Mouse (Mus musculus) lung, embryonic 16.5 days (tissue): ENCODE measurements around the gene Lekr1. TPM values are rescaled to one million over a fixed set of nuclear protein-coding genes. Genes with fewer than 3 reads are reported as not detected.

Experiments used
- ATAC-seq: fragments of 200-750 bp; cut with Nextera tagmentation; 2 replicates; pipeline ENCODE4 v1.8.0; 2017; ENCODE audit warnings: low read depth, mild to moderate bottlenecking, moderate library complexity
- H3K27ac ChIP-seq: fragments of 300-500 bp; sonication (generic); 2 replicates; pipeline ENCODE4 v1.5.1; 2014; ENCODE audit warnings: mild to moderate bottlenecking, control low read depth, low read length
- H3K27me3 ChIP-seq: fragments of 300-500 bp; sonication (generic); 2 replicates; pipeline ENCODE4 v1.6.1; 2014; ENCODE audit warnings: low read depth, low read length, mixed read lengths; ENCODE audit not compliant: control insufficient read depth, insufficient read depth
- H3K36me3 ChIP-seq: fragments of 300-500 bp; sonication (generic); 2 replicates; pipeline ENCODE4 v1.6.1; 2014; ENCODE audit warnings: low read length; ENCODE audit not compliant: control insufficient read depth, insufficient read depth
- H3K4me1 ChIP-seq: fragments of 300-500 bp; sonication (generic); replicated peaks from 2 replicates; pipeline ENCODE4 v1.6.1; 2014; ENCODE audit warnings: low read length, mixed read lengths; ENCODE audit not compliant: control insufficient read depth, insufficient read depth
- H3K4me2 ChIP-seq: fragments of 300-500 bp; sonication (generic); 2 replicates; pipeline ENCODE4 v1.6.1; 2014; ENCODE audit warnings: low read depth, low read length, control low read depth
- H3K4me3 ChIP-seq: fragments of 300-500 bp; sonication (generic); 2 replicates; pipeline ENCODE4 v1.5.1; 2014; ENCODE audit warnings: mild to moderate bottlenecking, low read length, control low read depth
- H3K9ac ChIP-seq: fragments of 300-500 bp; sonication (generic); 2 replicates; pipeline ENCODE4 v1.6.1; 2014; ENCODE audit warnings: low read length, control low read depth
- H3K9me3 ChIP-seq: fragments of 300-500 bp; sonication (generic); 2 replicates; pipeline ENCODE4 v1.6.1; 2016; ENCODE audit warnings: low read length; ENCODE audit not compliant: control insufficient read depth
- WGBS: fragments of 180-500 bp; shearing (Covaris S2); extraction: QIAGEN DNeasy Blood & Tissue Kit; methylation state at CpG from one replicate; pipeline ENCODE4 v1.1.7; 2014; 5-methylcytosine and 5-hydroxymethylcytosine counted together
- polyA plus RNA-seq: library from polyadenylated mRNA; unstranded; fragments of >200 nt; fragmentation: Nextera tagmentation; extraction: Ambion mirVana; gene quantifications from 2 replicates; pipeline ENCODE4 v1.2.1, GENCODE M21; 2015

Gene Lekr1
- polyA plus RNA-seq, 1 experiment from 2014 or later = 10.1 TPM

GRCm38 (mm10) chr3:65844851-65845552 lies 179.0 kb downstream of the Lekr1 start:
- H3K9me3 ChIP-seq = no peaks in the 10 kb centered on the region
- no peak overlapping the region for H3K4me3 ChIP-seq
- no peak overlapping the region for H3K9ac ChIP-seq
- peak overlapping the region; percentile 56 for H3K27ac ChIP-seq
- no peaks in the 10 kb centered on the region for H3K27me3 ChIP-seq
- no peak overlapping the region for H3K4me2 ChIP-seq
- peaks cover 34% of the 10 kb centered on the region for H3K4me1 ChIP-seq
- 25% methylated on average over 8 of the region's 8 CpGs for WGBS
- ATAC-seq = peak; percentile 82
- H3K36me3 ChIP-seq = no peaks in the 10 kb centered on the region

- Histone ChIP-seq H3K9ac (no peak overlapping the region), H3K27me3 (no peaks in the 10 kb centered on the region), H3K9me3 (no peaks in the 10 kb centered on the region), H3K36me3 (no peaks in the 10 kb centered on the region), H3K4me1 (peaks cover 32% of the 10 kb centered on the region), H3K4me3 (no peak overlapping the region), H3K4me2 (no peak overlapping the region), H3K27ac (no peak overlapping the region)
- 54% methylated on average over 4 of the region's 4 CpGs for WGBS
- ATAC-seq = peak; percentile 51; the same call in 1 of the 2 replicates
These were observed 181.2 kb downstream of the Lekr1 start for GRCm38 (mm10) chr3:65847158-65847787.

- no peak for ATAC-seq
- Histone ChIP-seq H3K9me3 (no peaks in the 10 kb centered on the region), H3K4me1 (peaks cover 8% of the 10 kb centered on the region), H3K4me3 (no peak overlapping the region), H3K27ac (no peak overlapping the region), H3K9ac (no peak overlapping the region), H3K27me3 (no peaks in the 10 kb centered on the region), H3K4me2 (no peak overlapping the region), H3K36me3 (no peaks in the 10 kb centered on the region)
- WGBS = 84% methylated on average over 5 of the region's 5 CpGs
These were observed 187.7 kb downstream of the Lekr1 start for GRCm38 (mm10) chr3:65853746-65854145.

- no peak for ATAC-seq
- Histone ChIP-seq H3K36me3 (no peaks in the 10 kb centered on the region), H3K27me3 (no peaks in the 10 kb centered on the region), H3K4me3 (no peak overlapping the region), H3K4me2 (no peak overlapping the region), H3K9ac (no peak overlapping the region), H3K9me3 (no peaks in the 10 kb centered on the region), H3K27ac (no peak overlapping the region), H3K4me1 (peaks cover 11% of the 10 kb centered on the region)
- 85% methylated on average over 5 of the region's 5 CpGs for WGBS
These were observed 189.5 kb downstream of the Lekr1 start for GRCm38 (mm10) chr3:65855521-65855920.

- Histone ChIP-seq H3K4me1 (peaks cover 22% of the 10 kb centered on the region), H3K9me3 (no peaks in the 10 kb centered on the region), H3K9ac (no peak overlapping the region), H3K4me3 (no peak overlapping the region), H3K27ac (no peak overlapping the region), H3K36me3 (no peaks in the 10 kb centered on the region), H3K4me2 (no peak overlapping the region), H3K27me3 (no peaks in the 10 kb centered on the region)
- 39% methylated on average over 11 of the region's 11 CpGs for WGBS
- no peak for ATAC-seq
These were observed 192.1 kb downstream of the Lekr1 start for GRCm38 (mm10) chr3:65858118-65858517.

- H3K36me3 ChIP-seq = no peaks in the 10 kb centered on the region
These were observed 192.8 kb downstream of the Lekr1 start for GRCm38 (mm10) chr3:65858741-65859348.

GRCm38 (mm10) chr3:65859750-65860149 lies 193.7 kb downstream of the Lekr1 start:
- Histone ChIP-seq H3K4me2 (no peak overlapping the region), H3K4me1 (peaks cover 23% of the 10 kb centered on the region), H3K27ac (no peak overlapping the region), H3K4me3 (no peak overlapping the region), H3K9me3 (no peaks in the 10 kb centered on the region), H3K27me3 (no peaks in the 10 kb centered on the region), H3K36me3 (no peaks in the 10 kb centered on the region), H3K9ac (no peak overlapping the region)
- ATAC-seq = no peak
- 81% methylated on average over 6 of the region's 6 CpGs for WGBS

More at GRCm38 (mm10) chr3:65858741-65859348, 192.8 kb downstream of the Lekr1 start:
- Histone ChIP-seq H3K4me2 (peak overlapping the region; percentile 7; the same call in 1 of the 2 replicates), H3K27me3 (no peaks in the 10 kb centered on the region), H3K27ac (no peak overlapping the region), H3K4me3 (no peak overlapping the region), H3K4me1 (peaks cover 23% of the 10 kb centered on the region), H3K9ac (no peak overlapping the region), H3K9me3 (no peaks in the 10 kb centered on the region)
- ATAC-seq = 0 out of 2 replicates have a peak, but pooled peaks have one; percentile 20
- 21% methylated on average over 13 of the region's 13 CpGs for WGBS

GRCm38 (mm10) chr3:65860903-65861302 lies 194.9 kb downstream of the Lekr1 start:
- H3K27ac ChIP-seq = no peak overlapping the region
- H3K36me3 ChIP-seq = no peaks in the 10 kb centered on the region
- H3K4me2 ChIP-seq = no peak overlapping the region
- H3K9ac ChIP-seq = no peak overlapping the region
- no peaks in the 10 kb centered on the region for H3K27me3 ChIP-seq
- H3K9me3 ChIP-seq = no peaks in the 10 kb centered on the region
- WGBS = 39% methylated on average over 4 of the region's 4 CpGs
- ATAC-seq = no peak
- no peak overlapping the region for H3K4me3 ChIP-seq
- H3K4me1 ChIP-seq = peaks cover 23% of the 10 kb centered on the region

GRCm38 (mm10) chr3:65861471-65861881 lies 195.4 kb downstream of the Lekr1 start:
- Histone ChIP-seq H3K27me3 (no peaks in the 10 kb centered on the region), H3K9ac (no peak overlapping the region), H3K4me3 (no peak overlapping the region), H3K27ac (no peak overlapping the region), H3K9me3 (no peaks in the 10 kb centered on the region), H3K4me1 (peaks cover 21% of the 10 kb centered on the region), H3K36me3 (no peaks in the 10 kb centered on the region), H3K4me2 (no peak overlapping the region)
- WGBS = 12% methylated on average over 6 of the region's 6 CpGs
- ATAC-seq = no peak
